Mouse (Mus musculus) kidney, postnatal 10 days (tissue): ENCODE data around the gene Zfp85.
"Not testable (repeated sequence)": the region's sequence is repeated elsewhere in the genome, so short reads cannot be mapped to it uniquely, and the experiment has no call there.

Source experiments
- DNase-seq: peaks from one replicate; pipeline ENCODE4 v3.0.0; 2021; ENCODE audit warnings: mixed read lengths

Zfp85 gene

DNA sequence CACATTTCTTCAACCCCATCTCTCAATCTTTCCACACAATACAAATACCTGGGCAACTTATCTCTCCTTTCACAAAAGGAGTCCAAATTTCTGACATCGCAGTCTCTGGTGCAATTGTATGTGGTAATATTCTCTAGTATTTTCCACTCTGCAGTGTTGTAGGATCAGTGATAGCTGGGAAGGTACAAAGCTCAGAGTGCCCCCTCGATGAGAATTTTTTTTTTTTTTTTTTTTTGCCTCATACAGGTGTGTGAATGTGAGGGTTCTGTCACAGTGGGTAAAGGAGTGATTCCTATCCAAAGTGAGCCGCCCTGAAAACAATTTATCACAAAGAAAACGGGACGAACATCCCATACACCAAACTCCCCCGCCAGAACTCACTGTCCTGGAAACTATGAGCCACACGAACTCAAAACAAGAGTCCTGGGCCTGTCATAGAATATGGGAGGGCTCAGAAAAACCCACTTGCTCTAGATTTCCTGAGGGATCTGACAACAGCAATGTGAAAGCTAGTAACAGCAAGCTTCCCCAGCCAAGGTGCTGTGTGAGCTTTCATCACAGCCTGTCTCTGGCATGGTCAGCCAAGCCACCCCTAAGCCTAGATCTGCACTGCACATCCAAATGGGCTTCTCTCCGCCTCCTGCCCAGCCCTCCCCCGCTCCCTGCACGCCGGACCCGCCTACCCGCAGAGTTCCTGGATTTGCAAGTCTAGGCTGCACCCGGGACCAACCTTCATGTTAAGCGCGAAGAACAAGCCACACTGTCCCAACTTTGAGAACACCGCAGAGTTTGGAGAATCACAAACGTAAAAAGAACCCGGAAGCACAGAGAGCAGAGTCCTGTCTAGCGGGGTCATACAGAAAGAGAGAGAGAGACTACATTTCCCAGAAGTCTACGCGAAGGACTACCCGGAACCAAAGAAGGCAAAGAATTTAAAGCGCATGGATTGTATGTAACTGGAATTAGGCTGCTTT lies at the start of gene Zfp85:
Gene Zfp85, minus strand, starts transcription at position 896 of the 974 bp plus-strand sequence.
- peak; percentile 80 for DNase-seq

DNA sequence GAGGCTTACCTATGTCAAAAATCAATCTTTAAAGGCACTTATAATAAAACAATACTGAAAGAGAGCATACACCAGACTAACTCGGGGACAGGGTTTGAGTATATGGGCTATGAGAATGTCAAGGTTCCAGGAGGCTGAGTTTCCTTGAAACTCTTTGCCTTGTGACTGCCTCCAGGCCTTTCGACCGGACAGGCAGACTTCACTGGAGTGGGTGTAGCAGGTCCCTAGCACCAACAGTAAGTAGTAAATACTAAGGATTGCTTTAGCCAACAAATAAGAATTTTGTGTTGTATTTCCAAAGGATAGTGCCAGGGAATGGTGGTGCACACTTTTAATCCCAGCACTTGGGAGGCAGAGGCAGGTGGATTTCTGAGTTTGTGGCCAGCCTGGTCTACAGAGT lies 44.1 kb upstream of the Zfp85 start:
- DNase-seq = not testable (repeated sequence)

DNA sequence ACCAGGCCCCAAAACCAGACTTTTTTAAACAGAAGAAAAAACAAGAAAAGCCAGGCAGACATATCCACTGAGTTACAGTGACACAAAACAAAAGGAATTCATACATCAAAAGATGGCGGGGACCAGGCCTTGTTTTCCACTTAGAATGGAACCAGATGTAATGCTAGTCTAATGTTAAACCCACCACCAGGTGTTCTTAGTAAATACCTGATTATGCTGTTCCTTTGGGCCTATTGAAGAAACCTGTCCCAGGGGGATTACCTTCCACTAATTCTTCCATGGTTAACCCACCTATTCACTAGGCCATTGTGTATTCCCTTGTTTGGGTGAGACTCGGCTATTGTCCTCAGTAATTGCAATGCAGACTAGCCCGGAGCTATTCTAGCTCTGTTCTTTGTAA lies 43.6 kb upstream of the Zfp85 start:
- DNase-seq = no peak

DNA sequence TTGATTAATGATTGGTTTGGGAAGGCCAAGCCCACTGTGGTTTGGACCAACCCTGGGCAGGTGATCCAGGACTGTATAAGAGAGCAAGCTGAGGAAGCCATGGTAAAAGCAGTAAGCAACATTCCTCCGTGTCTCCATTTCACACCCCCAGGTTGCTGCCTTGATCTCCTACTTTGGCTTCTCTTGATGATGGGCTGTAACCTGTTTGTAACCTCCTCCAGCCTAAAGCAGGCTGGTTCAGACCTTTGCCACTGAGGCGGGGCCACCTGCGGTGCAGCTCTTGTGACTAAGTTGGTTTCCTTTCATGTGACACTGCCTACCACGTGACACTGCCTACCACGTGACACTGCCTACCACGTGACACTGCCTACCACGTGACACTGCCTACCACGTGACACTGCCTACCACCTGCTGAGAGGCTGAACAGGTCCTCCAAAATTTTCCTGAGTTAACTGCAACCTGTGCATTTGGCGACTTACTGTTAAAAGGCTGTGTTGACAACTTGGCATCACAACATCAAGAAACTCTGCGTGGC lies 37.0 kb upstream of the Zfp85 start:
- DNase-seq = no peak

DNA sequence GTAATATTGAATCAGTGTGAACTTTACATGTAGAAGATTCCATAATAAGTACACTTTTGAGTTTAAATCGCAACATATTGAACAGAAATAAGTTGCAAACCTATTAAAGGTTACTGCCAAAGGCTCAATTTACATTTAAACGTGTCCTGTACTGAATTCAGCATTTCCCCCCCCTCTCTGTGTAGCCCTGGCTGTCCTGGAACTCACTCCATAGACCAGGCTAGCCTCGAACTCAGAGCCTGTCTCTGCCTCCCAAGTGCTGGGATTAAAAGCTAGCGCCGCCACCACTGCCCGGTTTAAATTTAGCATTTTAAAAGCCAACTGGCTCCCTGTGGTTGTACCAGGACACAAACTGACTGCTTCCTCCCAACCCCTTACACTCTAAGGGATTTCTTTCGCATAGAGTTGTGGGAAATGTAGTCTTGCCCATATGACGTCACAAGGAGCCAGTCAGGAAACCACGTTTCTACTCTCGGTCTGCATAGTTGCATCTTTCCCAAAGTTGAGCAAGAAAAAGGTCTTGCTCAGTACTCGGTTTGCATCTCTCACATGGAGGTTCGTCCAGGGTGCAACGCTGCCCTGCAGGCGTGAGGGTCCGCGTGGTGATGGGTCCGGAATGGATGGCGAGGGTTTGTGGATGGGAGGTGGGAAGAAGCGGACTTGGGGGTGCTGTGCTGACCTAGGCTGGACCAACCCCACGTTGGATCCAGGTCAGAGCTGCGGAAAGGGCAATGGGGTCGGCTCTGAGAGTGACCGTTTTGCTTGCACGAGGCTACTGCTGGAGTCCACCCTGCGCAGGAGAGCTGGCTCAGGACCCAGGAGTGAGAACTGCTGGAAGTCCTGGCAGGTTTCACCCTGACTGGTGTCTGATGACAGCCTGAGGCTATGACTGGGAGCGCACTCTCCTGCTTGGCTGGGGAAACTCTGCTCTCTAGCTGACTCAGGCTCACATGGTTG lies 24.5 kb upstream of the Zfp85 start, which contains the start of gene Zfp493:
Gene Zfp493, plus strand, starts transcription at position 429 of the 957 bp plus-strand sequence.
- peak; percentile 70 for DNase-seq

DNA sequence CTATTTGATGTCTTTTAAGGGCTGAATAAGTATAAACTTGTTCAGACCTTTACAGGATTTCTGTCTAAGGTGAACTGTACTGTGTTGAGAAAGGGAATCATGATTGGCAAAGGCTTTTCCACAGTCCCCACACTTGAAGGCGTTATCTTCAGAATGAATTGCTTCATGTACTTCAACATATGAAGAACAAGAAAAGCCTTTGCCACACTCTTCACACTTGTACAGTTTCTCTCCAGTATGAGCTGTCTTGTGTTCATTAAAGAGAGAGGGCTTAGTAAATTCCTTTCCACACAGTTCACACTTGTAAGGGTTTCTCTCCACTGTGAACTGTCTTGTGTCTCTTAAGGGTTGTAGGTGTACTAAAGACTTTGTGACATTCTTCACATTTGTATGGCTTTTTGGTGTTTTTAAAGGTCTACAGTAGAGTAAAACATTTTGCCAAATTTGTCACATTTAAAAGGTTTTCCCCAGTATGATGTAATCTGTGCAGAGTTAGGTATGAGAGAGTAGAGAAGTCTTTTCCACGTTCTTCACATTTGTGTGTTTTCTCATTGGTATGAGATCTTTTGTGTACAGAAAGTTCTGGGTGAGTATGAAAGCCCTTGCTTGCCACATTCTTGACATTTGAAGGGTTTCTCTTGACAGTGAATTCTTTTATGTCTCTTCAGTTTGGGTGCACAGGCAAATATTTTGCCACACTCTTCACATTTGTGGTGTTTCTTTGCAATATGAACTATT lies 8.2 kb upstream of the Zfp85 start:
- DNase-seq = no peak

DNA sequence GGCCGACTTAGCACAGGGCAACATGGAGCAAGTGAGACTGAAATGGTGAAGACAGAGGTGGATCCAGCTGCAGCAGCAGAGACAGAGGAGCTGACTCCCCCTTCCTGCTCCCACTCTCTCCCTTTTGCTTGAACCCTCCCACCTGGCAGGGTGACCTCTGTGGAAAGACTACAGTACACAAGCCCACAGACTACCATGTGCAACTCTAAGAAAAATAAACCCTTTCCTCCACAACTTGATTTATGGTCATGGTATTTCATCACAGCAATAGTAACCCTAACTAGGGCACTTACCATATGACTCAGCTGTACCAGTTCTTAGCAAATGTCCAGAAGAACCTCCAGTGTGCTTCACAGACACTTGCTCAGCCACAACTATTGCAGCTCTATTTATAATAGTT lies 4.9 kb upstream of the Zfp85 start:
- DNase-seq = no peak

DNA sequence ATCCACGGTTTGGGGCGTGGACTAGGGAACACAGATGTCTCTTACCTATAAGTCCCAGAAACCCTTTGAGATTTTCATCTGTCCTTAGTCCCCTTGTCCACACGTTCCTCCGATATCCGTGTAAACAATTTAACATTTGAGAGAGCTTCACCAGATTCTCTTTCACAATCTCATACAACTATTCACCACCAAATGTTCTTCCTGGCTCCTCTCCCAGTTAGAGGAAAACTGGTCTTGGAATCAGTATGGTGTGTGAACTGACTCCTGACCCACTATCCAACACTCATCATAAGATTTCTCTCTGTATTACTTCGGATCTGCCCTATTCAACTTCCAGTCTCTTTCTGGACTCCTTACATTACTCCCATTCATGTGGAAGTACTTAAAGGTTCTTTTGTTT lies 733 bp upstream of the Zfp85 start:
- no peak for DNase-seq

DNA sequence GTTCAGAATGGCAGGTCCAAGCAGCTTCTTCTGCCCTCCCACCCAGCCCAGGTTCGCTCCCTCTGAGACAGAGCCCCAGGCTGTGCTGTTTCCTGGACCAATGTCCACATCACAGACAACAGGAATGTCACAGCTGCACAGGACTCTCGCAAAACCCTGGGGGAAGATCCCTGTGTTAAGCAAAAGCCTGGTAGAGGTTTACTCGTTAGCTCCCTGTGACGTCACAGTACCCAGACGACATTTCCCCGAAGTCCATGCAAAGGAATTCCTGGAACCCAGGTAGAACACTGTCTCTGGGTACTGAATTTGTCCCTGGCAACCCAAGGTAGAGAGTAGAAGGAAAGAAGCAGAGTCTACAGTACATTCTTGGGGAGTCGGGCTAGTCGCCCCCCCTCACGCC lies 11.1 kb downstream of the Zfp85 start:
- no peak for DNase-seq

DNA sequence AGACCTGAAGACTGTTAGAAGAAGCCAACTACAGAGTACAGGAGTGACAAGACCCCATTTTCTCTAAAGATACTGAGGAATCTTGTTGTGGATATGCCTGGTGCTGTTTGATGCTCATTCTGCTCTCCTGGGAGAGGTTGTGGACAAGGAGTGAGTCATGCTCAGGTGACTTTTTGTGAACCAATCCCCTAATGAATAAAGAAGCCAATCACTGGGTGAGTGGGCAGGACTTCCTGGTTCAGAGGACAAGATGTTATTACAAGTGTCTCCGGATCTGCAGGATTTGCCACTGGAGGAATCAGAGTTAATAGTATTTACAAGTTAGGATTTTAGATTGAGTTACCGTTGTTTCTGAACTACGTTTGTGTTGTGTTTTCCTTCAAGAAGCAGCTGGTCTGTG lies 12.1 kb downstream of the Zfp85 start:
- DNase-seq = no peak

DNA sequence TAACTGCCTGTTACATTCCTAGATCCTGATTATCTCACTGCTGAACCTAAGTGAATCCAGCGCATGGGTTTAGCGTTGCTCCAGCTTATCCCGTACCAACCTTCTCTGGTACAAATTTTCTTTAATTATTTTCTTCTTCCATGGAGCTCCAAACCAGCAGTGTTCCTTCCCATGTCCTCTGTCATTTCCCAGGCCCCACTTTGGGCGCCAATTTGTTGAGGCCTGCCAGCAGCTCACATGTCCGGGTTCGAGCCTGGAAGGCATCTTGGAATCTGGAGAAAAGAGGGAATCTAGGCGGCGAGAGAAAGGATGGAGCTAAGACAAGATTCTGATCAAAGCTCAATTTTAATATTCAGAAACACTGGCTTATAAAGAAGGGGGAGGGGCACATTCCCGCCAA lies 20.6 kb downstream of the Zfp85 start:
- not testable (repeated sequence) for DNase-seq

DNA sequence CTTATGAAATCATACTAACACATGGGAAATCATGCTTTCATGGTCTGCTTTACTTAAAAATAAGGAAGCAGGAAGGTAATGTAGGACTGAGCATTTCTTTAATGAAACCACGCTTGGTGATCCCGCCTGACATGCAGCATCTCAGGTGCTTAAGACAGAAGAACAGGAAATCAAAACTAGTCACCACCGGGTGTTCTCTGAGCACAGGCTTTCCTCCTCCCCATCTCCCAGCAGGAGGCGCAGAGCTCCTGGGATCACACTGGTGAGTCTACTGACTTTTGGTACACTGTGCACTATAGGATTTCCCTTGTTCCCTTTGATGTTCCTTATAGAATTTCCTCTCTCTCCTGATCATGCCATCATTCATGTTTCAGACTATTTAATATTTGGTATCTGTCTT lies 25.6 kb downstream of the Zfp85 start:
- peak; percentile 64 for DNase-seq

DNA sequence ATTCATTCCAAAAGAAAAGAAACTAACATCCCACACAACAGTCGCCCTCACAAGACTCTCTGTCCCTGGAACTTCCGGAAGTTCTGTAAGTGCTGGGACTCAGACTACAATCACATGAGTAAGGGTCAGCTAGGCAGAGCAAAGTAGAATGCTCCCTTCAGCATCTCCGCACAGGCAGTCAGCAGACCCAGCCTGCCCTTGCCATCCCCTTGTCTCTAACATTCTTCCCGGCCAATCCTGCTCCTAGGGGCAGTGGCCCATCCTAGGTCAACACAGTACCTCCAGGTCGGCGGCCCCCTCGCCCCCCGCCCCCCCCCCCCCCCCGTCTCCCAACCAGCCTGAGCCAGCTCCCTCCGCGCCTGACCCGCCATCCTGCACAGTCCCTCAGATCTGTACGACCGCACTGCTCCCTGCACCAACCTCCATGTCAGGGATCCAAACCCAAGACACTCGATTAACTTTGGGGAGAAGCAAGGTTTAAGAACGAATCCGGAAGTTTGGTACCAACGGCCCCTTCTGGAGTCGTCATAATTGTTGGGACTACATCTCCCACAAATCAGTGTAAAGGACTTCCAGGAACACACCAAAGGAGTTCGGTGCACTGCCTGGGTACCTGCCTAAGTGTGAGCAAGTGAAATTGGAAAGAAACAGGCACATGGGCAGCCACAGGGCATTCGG lies 26.2 kb downstream of the Zfp85 start, which contains the start of gene Zfp65:
Gene Zfp65, minus strand, starts transcription at position 533 of the 678 bp plus-strand sequence.
- peak; percentile 58 for DNase-seq

DNA sequence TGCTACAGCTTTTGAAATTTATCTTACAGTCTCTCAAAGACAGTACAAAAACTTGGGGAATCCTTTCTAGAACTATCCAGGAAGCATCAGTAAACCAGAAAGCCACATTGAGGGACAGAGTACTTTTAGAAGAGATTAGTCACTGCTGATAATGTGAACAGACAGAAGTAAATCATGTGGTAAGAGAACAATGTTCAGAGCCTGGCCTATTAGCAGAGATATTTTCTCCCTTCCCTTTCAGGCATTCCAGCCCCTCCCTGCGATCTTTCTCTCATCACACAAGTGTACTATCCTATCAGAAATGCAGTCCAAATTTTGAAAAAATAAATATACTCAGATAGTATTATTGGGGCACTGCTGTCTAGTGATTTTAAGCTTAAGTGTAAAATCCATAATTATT lies 26.9 kb downstream of the Zfp85 start:
- no peak for DNase-seq

DNA sequence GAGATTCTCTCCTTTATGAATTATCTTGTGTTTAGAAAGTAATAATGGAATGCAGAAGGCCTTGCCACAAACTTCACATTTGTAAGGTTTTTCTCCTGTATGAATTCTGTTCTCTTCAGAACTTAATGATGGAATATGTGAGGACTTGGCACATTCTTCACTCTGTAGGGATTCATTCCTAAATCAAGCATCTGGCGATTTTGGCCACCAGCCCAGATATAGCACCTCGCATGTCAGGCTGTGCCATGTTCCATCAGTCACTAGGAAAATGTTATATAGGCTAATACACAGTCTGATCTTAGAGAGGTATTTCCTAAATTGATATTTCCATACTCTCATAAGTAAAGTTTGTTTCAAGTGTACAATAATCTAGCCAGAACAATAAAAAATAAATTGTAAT lies 29.7 kb downstream of the Zfp85 start:
- DNase-seq = not testable (repeated sequence)

DNA sequence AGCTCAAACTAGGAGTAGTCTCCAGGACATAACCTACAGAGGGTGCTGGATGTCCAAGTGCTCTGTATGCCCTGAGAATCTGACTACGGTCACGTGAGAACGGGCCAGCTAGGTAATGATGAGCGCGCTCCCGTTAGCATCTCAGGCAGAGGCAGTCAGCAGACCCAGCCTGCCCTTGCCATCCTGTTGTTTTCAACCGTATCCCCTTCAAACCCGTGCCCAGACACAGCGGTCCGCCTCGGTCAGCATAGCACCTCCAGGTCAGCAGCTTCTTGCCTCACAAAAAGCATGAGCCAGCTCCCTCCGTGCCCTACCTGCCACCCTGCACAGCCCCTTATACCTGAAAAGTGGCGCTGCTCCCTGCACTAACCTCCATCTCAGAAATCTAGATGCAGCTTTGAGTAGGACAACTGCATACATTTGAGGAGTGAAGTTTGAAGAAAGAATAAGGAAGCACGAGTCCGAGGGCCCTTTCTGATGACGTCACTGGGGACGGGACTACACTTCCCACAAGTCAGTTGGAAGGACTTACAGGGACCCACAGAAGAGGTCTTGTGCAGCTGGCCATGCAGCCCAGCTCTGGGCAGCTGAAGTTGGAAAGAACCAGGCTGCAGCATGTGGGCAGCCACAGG lies 31.1 kb downstream of the Zfp85 start:
- DNase-seq = peak; percentile 95
